ENCODE assay signal across 13 mouse cellular contexts in the genomic region with DNA sequence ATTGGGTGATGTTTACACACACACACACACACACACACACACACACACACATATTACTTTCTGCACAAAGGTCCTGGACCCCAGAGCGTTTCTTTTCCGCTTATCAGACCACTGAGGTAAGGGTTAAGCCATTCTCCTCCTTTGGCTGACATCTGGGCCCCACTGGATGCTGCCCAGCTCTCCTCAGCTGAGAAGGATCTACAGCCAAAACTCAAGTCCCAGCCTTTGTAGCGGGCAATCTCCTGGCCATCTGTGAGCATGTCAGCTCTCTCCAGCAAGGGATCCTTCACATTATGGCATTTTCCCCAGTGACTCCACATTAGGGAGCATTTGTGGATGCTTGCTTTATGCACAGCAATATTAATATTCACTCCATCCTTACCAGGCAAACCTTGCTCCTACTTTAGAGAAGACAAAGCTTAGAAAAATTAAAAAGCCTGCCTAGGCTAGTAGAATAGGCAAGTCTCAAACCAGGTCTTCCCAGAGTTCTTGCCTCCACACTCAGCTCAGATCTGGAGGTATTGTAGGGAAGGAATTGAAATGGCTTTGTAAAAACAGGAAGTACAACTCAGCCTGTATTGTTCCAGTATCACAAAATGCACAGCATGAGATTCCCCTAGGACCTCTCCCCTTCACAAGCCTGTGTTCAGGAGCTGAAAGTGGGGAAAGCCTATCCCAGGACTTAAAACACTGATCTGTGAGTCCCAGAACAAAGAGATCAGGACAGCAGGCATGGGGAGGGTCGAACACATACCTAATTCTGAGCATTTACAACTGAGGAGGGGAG.
DNase-seq lines count a peak whose midpoint lies in the region; ATAC-seq lines count a peak whose summit lies in the region.
"Had no signal": no experiment of that assay in that cellular context is flagged by ENCODE, and none has a peak within 500 bp of the region (broad histone marks: within the 10 kb centered on the region; RNA-seq: fewer than 3 reads in every experiment).

No protein-coding gene starts in this region.

- no peak for ATAC-seq in forebrain, embryonic 11.5 days (replicated peaks; ENCODE audit: low FRiP score)
- no peak for ATAC-seq in forebrain, embryonic 13.5 days
- no peak for ATAC-seq in midbrain, embryonic 15.5 days (replicated peaks)
- ATAC-seq in hindbrain, embryonic 11.5 days (ENCODE audit: low FRiP score) = no peak
- ATAC-seq in stomach, embryonic 16.5 days (ENCODE audit: insufficient read depth, low FRiP score) = no peak
- ATAC-seq: liver, embryonic 12.5 days had no signal

- H3K27ac ChIP-seq in forebrain, embryonic 11.5 days (ENCODE audit: low read depth, low read length) = 0 out of 2 replicates have a peak overlapping the region, but pooled peaks have one; percentile 3
- no peak overlapping the region for H3K27ac ChIP-seq in forebrain, embryonic 13.5 days
- H3K27ac ChIP-seq in midbrain, embryonic 10.5 days (replicated peaks) = peak overlapping the region; percentile 42; the same call in 1 of the 2 replicates
- H3K27ac ChIP-seq in midbrain, embryonic 15.5 days = no peak overlapping the region
- no peak overlapping the region for H3K27ac ChIP-seq in hindbrain, embryonic 11.5 days (ENCODE audit: low read depth, low read length)
- peak overlapping the region; percentile 46 for H3K27ac ChIP-seq in stomach, embryonic 16.5 days (ENCODE audit: low read length)
- H3K27ac ChIP-seq: heart, embryonic 15.5 days; kidney, embryonic 15.5 days; liver, embryonic 12.5 days had no signal

- no peaks in the 10 kb centered on the region for H3K9me3 ChIP-seq in forebrain, embryonic 11.5 days (ENCODE audit: control insufficient read depth, low read length)
- H3K9me3 ChIP-seq in forebrain, embryonic 13.5 days (replicated peaks) = no peaks in the 10 kb centered on the region
- H3K9me3 ChIP-seq in midbrain, embryonic 10.5 days (replicated peaks) = no peaks in the 10 kb centered on the region
- H3K9me3 ChIP-seq in midbrain, embryonic 15.5 days = no peaks in the 10 kb centered on the region
- no peaks in the 10 kb centered on the region for H3K9me3 ChIP-seq in hindbrain, embryonic 11.5 days (ENCODE audit: control insufficient read depth, low read length)
- H3K9me3 ChIP-seq in stomach, embryonic 16.5 days (replicated peaks; ENCODE audit: control insufficient read depth, low read length) = no peaks in the 10 kb centered on the region
- H3K9me3 ChIP-seq: heart, embryonic 15.5 days; kidney, embryonic 15.5 days; liver, embryonic 12.5 days had no signal

- H3K27me3 ChIP-seq in forebrain, embryonic 11.5 days (ENCODE audit: control insufficient read depth, insufficient read depth, low read length) = no peaks in the 10 kb centered on the region
- no peaks in the 10 kb centered on the region for H3K27me3 ChIP-seq in forebrain, embryonic 13.5 days
- H3K27me3 ChIP-seq in midbrain, embryonic 10.5 days (ENCODE audit: low read depth, poor library complexity, severe bottlenecking) = no peaks in the 10 kb centered on the region
- no peaks in the 10 kb centered on the region for H3K27me3 ChIP-seq in midbrain, embryonic 15.5 days (replicated peaks)
- H3K27me3 ChIP-seq in hindbrain, embryonic 11.5 days (ENCODE audit: control insufficient read depth, insufficient read depth, low read length) = no peaks in the 10 kb centered on the region
- no peaks in the 10 kb centered on the region for H3K27me3 ChIP-seq in stomach, embryonic 16.5 days (ENCODE audit: control insufficient read depth, insufficient read depth, low read length)
- H3K27me3 ChIP-seq: heart, embryonic 15.5 days; kidney, embryonic 15.5 days; liver, embryonic 12.5 days had no signal

- H3K36me3 ChIP-seq in forebrain, embryonic 11.5 days (ENCODE audit: control insufficient read depth, insufficient read depth, low read length) = no peaks in the 10 kb centered on the region
- no peaks in the 10 kb centered on the region for H3K36me3 ChIP-seq in forebrain, embryonic 13.5 days (ENCODE audit: poor library complexity, severe bottlenecking)
- no peaks in the 10 kb centered on the region for H3K36me3 ChIP-seq in midbrain, embryonic 10.5 days
- H3K36me3 ChIP-seq in midbrain, embryonic 15.5 days (replicated peaks) = no peaks in the 10 kb centered on the region
- no peaks in the 10 kb centered on the region for H3K36me3 ChIP-seq in hindbrain, embryonic 11.5 days (ENCODE audit: control insufficient read depth, insufficient read depth, low read length)
- H3K36me3 ChIP-seq in stomach, embryonic 16.5 days (ENCODE audit: control insufficient read depth, insufficient read depth, low read length) = no peaks in the 10 kb centered on the region
- H3K36me3 ChIP-seq: heart, embryonic 15.5 days; kidney, embryonic 15.5 days; liver, embryonic 12.5 days had no signal

- no peak for DNase-seq in forebrain, embryonic 11.5 days (ENCODE audit: low spot score)
- no peak for DNase-seq in midbrain, embryonic 10.5 days (ENCODE audit: low spot score)
- peak; percentile 17 for DNase-seq in hindbrain, embryonic 11.5 days (ENCODE audit: low spot score)
- no peak for DNase-seq in spleen, adult 18-20 months
- DNase-seq in cerebellum, adult 9-10 months = no peak
- DNase-seq: adrenal gland, postnatal 10 days; retina, postnatal 1 day had no signal

- no peak overlapping the region for H3K9ac ChIP-seq in forebrain, embryonic 11.5 days (ENCODE audit: low read length)
- no peak overlapping the region for H3K9ac ChIP-seq in forebrain, embryonic 13.5 days
- H3K9ac ChIP-seq in midbrain, embryonic 15.5 days = no peak overlapping the region
- H3K9ac ChIP-seq in hindbrain, embryonic 11.5 days (ENCODE audit: low read depth, low read length) = no peak overlapping the region
- 0 out of 2 replicates have a peak overlapping the region, but pooled peaks have one; percentile 0 for H3K9ac ChIP-seq in stomach, embryonic 16.5 days (ENCODE audit: low read length)
- H3K9ac ChIP-seq: heart, embryonic 15.5 days; kidney, embryonic 15.5 days; liver, embryonic 12.5 days had no signal

- H3K4me1 ChIP-seq in forebrain, embryonic 11.5 days (replicated peaks; ENCODE audit: control insufficient read depth, insufficient read depth, low read length) = peaks cover 4% of the 10 kb centered on the region; the same call in 1 of the 2 replicates
- H3K4me1 ChIP-seq in forebrain, embryonic 13.5 days = peaks cover 12% of the 10 kb centered on the region
- H3K4me1 ChIP-seq in midbrain, embryonic 10.5 days = peaks cover 30% of the 10 kb centered on the region
- H3K4me1 ChIP-seq in midbrain, embryonic 15.5 days = no peaks in the 10 kb centered on the region; the same call in 1 of the 2 replicates
- H3K4me1 ChIP-seq in hindbrain, embryonic 11.5 days (replicated peaks; ENCODE audit: control insufficient read depth, insufficient read depth, low read length) = no peaks in the 10 kb centered on the region
- H3K4me1 ChIP-seq in stomach, embryonic 16.5 days (ENCODE audit: control insufficient read depth, insufficient read depth, low read length) = peaks cover 14% of the 10 kb centered on the region; the same call in 1 of the 2 replicates
- H3K4me1 ChIP-seq: liver, embryonic 12.5 days had no signal

- 65% methylated on average over 4 of the region's 4 CpGs for WGBS in forebrain, embryonic 11.5 days
- WGBS in forebrain, embryonic 13.5 days = 52% methylated on average over 4 of the region's 4 CpGs
- WGBS in midbrain, embryonic 10.5 days = 62% methylated on average over 4 of the region's 4 CpGs
- WGBS in midbrain, embryonic 15.5 days = 58% methylated on average over 4 of the region's 4 CpGs
- 63% methylated on average over 4 of the region's 4 CpGs for WGBS in hindbrain, embryonic 11.5 days
- 43% methylated on average over 4 of the region's 4 CpGs for WGBS in stomach, embryonic 16.5 days

- no peak overlapping the region for H3K4me3 ChIP-seq in forebrain, embryonic 11.5 days (ENCODE audit: low read depth, low read length)
- H3K4me3 ChIP-seq in forebrain, embryonic 13.5 days = no peak overlapping the region
- no peak overlapping the region for H3K4me3 ChIP-seq in midbrain, embryonic 10.5 days
- no peak overlapping the region for H3K4me3 ChIP-seq in midbrain, embryonic 15.5 days
- no peak overlapping the region for H3K4me3 ChIP-seq in hindbrain, embryonic 11.5 days (ENCODE audit: low read depth, low read length)
- H3K4me3 ChIP-seq in stomach, embryonic 16.5 days (replicated peaks; ENCODE audit: low read length) = no peak overlapping the region
- H3K4me3 ChIP-seq: heart, embryonic 15.5 days; kidney, embryonic 15.5 days; liver, embryonic 12.5 days had no signal

- no peak overlapping the region for H3K4me2 ChIP-seq in forebrain, embryonic 11.5 days (ENCODE audit: low read depth, low read length, severe bottlenecking)
- H3K4me2 ChIP-seq in forebrain, embryonic 13.5 days = no peak overlapping the region
- H3K4me2 ChIP-seq in midbrain, embryonic 15.5 days = no peak overlapping the region
- H3K4me2 ChIP-seq in hindbrain, embryonic 11.5 days (replicated peaks; ENCODE audit: low read depth, low read length) = no peak overlapping the region
- H3K4me2 ChIP-seq in stomach, embryonic 16.5 days (ENCODE audit: low read depth, low read length) = no peak overlapping the region
- H3K4me2 ChIP-seq: heart, embryonic 15.5 days; kidney, embryonic 15.5 days; liver, embryonic 12.5 days had no signal

Comparison
In these comparisons a context has a peak if more than half of its experiments do, and no peak if none do; other contexts are left out.
1. H3K27ac ChIP-seq: peak in forebrain, embryonic 11.5 days (single experiment), midbrain, embryonic 10.5 days (single experiment) and stomach, embryonic 16.5 days (single experiment); none in forebrain, embryonic 13.5 days (single experiment), midbrain, embryonic 15.5 days (single experiment) and hindbrain, embryonic 11.5 days (single experiment).